Mouse (Mus musculus) embryonic facial prominence, embryonic 12.5 days (tissue): ENCODE measurements around the gene Mgmt. TPM values are rescaled to one million over a fixed set of nuclear protein-coding genes. Genes with fewer than 3 reads are reported as not detected.

Source experiments
- ATAC-seq: fragments of 200-750 bp; cut with Nextera tagmentation; 2 replicates; pipeline ENCODE4 v1.8.0; 2017; ENCODE audit not compliant: insufficient number of reproducible peaks, insufficient read depth, low FRiP score, low TSS enrichment
- H3K27ac ChIP-seq: fragments of 300-500 bp; sonication (generic); 2 replicates; pipeline ENCODE4 v1.5.1; 2016; ENCODE audit warnings: mild to moderate bottlenecking
- H3K27me3 ChIP-seq: fragments of 300-500 bp; sonication (generic); 2 replicates; pipeline ENCODE4 v1.6.1; 2016; ENCODE audit warnings: mild to moderate bottlenecking, moderate library complexity
- H3K36me3 ChIP-seq: fragments of 300-500 bp; sonication (generic); 2 replicates; pipeline ENCODE4 v1.6.1; 2016; ENCODE audit warnings: mild to moderate bottlenecking
- H3K4me1 ChIP-seq: fragments of 300-500 bp; sonication (generic); 2 replicates; pipeline ENCODE4 v1.6.1; 2016
- H3K4me2 ChIP-seq: fragments of 300-500 bp; sonication (generic); replicated peaks from 2 replicates; pipeline ENCODE4 v1.6.1; 2016; ENCODE audit warnings: mild to moderate bottlenecking, moderate library complexity
- H3K4me3 ChIP-seq: fragments of 300-500 bp; sonication (generic); 2 replicates; pipeline ENCODE4 v1.5.1; 2016; ENCODE audit warnings: mild to moderate bottlenecking
- H3K9ac ChIP-seq: fragments of 300-500 bp; sonication (generic); 2 replicates; pipeline ENCODE4 v1.6.1; 2016; ENCODE audit warnings: mild to moderate bottlenecking, moderate library complexity
- H3K9me3 ChIP-seq: fragments of 300-500 bp; sonication (generic); 2 replicates; pipeline ENCODE4 v1.6.1; 2016; ENCODE audit warnings: mild to moderate bottlenecking, moderate library complexity
- WGBS: fragments of 180-500 bp; shearing (Covaris S2); methylation state at CpG from one replicate; pipeline ENCODE4 v1.1.7; 2016; 5-methylcytosine and 5-hydroxymethylcytosine counted together
- polyA plus RNA-seq: library from polyadenylated mRNA; unstranded; fragments of >200 nt; fragmentation: Nextera tagmentation; extraction: Ambion mirVana; gene quantifications from 2 replicates; pipeline ENCODE4 v1.2.1, GENCODE M21; 2016

Gene Mgmt
- polyA plus RNA-seq, 1 experiment from 2014 or later: 6.3 TPM

DNA sequence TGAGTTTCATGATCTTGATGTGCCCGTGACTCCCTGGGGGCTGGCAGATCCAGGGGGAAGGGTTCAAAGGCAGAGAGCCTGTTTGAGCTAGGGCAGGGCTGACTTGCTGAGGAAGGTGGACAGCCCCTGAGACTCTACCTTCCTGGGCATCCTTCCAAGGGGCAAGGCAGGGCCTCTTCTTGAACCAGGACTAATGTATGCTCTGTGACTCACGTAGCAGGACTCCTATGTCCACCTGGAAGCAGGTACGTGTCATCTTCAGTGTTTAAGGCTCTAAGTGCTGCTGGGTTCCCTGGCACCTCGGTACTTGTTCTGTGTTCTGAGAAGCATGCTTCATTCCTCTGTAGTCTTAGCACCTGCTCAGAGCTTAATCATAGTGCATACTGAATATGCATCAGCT, 143.1 kb downstream of the Mgmt start:
- no peak for ATAC-seq
- WGBS: 77% methylated on average over 4 of the region's 4 CpGs

DNA sequence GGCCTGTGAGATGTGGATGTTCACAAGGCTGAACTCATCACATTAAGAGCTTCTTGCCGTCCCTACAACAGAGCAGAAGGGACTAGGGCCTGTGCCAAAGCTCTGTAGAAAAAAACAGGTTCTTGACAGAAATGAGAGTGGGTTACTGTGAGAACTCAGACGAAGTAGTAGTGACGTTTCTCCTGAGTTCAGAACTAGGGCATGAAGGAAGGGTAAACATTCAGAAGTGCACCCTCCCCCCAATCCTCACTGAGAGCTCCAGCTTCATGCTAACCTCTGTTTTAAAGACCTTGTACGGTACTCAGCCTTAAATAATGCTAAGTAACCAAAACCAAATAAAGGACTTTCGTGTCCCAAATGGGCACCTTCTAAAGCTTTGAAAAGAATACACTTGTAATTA, 143.5 kb downstream of the Mgmt start:
- Histone ChIP-seq H3K4me3 (no peak overlapping the region), H3K4me1 (peaks cover 15% of the 10 kb centered on the region; the same call in 1 of the 2 replicates), H3K27me3 (no peaks in the 10 kb centered on the region), H3K4me2 (no peak overlapping the region), H3K36me3 (no peaks in the 10 kb centered on the region), H3K27ac (no peak overlapping the region), H3K9me3 (0 out of 2 replicates have a peak, but pooled peaks cover 6% of the 10 kb centered on the region), H3K9ac (no peak overlapping the region; the same call in 1 of the 2 replicates)
- WGBS: 55% methylated on average over 5 of the region's 5 CpGs
- no peak for ATAC-seq

More for the DNA sequence above, 143.1 kb downstream of the Mgmt start:
- Histone ChIP-seq H3K9me3 (0 out of 2 replicates have a peak, but pooled peaks cover 6% of the 10 kb centered on the region), H3K27ac (no peak overlapping the region), H3K4me3 (no peak overlapping the region), H3K9ac (no peak overlapping the region; the same call in 1 of the 2 replicates), H3K4me2 (no peak overlapping the region), H3K36me3 (no peaks in the 10 kb centered on the region), H3K27me3 (no peaks in the 10 kb centered on the region), H3K4me1 (peaks cover 15% of the 10 kb centered on the region; the same call in 1 of the 2 replicates)

DNA sequence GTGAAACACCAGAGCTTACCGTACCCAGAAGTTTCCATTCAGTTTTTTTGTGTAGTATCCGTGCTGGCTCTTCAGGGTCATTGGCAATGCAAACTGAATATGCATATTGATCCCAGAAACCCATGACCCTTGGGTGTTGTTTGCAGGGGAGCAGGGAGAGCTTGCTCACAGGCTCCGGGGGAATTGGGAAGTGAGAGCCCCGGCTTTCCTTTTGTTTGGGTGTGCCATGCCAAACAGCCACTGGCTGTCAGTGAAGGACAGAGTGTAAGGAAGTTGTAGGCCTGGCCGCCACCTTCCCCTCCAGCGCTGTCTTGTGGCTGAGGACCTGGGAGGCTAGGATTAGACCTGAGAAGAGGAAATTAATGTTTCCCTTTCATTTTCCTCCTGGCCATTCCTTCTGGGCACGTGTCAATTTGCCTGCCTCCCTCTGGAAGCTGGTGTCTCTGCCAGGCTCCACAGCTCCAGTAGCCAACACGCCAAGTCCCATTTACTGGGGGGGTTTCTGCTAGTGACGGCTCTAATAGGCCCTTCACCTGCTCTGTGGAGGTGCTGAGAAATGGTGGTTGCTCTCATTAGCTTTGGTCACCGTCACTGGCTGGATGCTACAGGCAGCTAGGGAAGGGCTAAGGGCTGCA, 144.0 kb downstream of the Mgmt start:
- H3K4me3 ChIP-seq: no peak overlapping the region
- ATAC-seq: no peak
- 0 out of 2 replicates have a peak, but pooled peaks cover 6% of the 10 kb centered on the region for H3K9me3 ChIP-seq
- H3K36me3 ChIP-seq: no peaks in the 10 kb centered on the region
- peaks cover 15% of the 10 kb centered on the region; the same call in 1 of the 2 replicates for H3K4me1 ChIP-seq
- H3K9ac ChIP-seq: no peak overlapping the region
- H3K27ac ChIP-seq: no peak overlapping the region
- H3K4me2 ChIP-seq: no peak overlapping the region
- no peaks in the 10 kb centered on the region for H3K27me3 ChIP-seq
- WGBS: 58% methylated on average over 10 of the region's 10 CpGs

DNA sequence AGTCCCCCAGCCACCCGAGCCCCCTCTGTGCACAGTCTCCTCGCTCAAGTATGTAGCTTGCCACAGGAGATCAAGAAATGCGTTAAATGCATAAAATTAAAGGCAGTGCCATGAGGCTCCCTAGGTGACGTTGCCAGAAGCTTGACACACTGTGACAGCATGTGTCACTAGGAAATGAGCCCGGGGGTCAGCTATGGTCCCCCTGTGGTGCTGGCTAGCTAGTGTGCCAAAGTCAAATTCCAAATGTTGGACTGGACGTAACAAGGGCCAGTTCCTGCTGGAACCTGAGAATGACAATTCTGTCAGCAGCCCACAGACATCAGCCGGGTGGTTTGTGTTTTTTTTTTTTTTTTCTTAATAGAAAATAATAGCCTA, 144.5 kb downstream of the Mgmt start:
- Histone ChIP-seq H3K27ac (no peak overlapping the region), H3K4me1 (peaks cover 15% of the 10 kb centered on the region; the same call in 1 of the 2 replicates), H3K9ac (no peak overlapping the region), H3K4me2 (no peak overlapping the region), H3K9me3 (0 out of 2 replicates have a peak, but pooled peaks cover 6% of the 10 kb centered on the region), H3K27me3 (no peaks in the 10 kb centered on the region), H3K36me3 (no peaks in the 10 kb centered on the region), H3K4me3 (no peak overlapping the region)
- ATAC-seq: no peak
- WGBS: 52% methylated on average over 7 of the region's 7 CpGs

DNA sequence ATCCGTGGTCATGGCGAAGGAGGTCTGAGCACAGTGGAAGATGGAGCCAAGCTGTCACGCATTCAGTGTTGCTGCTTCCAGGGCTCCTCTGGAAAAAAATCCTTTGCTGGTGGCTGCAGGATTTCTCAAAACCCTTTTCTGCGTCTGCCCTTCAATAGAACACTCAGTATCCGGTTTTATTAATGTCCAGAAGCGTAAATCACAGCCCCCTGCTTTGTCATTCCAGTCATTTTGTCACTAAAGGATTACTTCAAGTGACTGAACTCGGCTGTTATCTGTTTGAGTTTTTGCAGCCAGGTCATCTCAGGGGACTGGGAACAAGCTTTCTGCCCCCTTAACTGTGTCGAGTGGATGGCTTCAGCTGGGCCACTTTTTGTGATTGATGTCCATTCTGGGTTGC, 146.2 kb downstream of the Mgmt start:
- H3K9ac ChIP-seq: no peak overlapping the region
- H3K36me3 ChIP-seq: no peaks in the 10 kb centered on the region
- WGBS: 64% methylated on average over 8 of the region's 8 CpGs
- no peaks in the 10 kb centered on the region for H3K9me3 ChIP-seq
- ATAC-seq: no peak
- no peaks in the 10 kb centered on the region for H3K27me3 ChIP-seq
- H3K4me2 ChIP-seq: no peak overlapping the region
- H3K4me3 ChIP-seq: no peak overlapping the region
- peaks cover 18% of the 10 kb centered on the region; the same call in 1 of the 2 replicates for H3K4me1 ChIP-seq
- no peak overlapping the region for H3K27ac ChIP-seq

DNA sequence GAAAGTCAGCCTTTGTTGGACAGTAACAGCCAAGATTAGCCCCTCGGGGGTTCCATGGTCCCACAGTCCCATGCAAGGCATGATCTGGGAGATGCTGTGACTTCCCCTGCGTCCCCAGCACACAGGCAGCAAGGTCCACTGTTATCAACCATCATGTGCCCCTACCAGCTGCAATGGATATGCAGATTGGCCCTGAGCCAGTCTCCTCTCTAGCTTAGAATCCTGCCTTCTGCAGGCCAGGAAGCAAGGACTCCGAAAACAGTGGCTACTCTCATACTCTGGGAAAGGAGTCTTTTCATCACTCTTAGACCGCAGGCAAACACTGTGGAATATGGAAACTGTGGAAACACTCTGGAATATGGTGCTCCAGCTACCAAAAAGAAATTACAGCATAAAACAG, 152.5 kb downstream of the Mgmt start:
- 84% methylated on average over 4 of the region's 4 CpGs for WGBS
- Histone ChIP-seq H3K27me3 (no peaks in the 10 kb centered on the region), H3K4me1 (peaks cover 15% of the 10 kb centered on the region), H3K4me3 (no peak overlapping the region), H3K4me2 (no peak overlapping the region), H3K9me3 (peaks cover 3% of the 10 kb centered on the region; the same call in 1 of the 2 replicates), H3K27ac (no peak overlapping the region), H3K36me3 (no peaks in the 10 kb centered on the region), H3K9ac (no peak overlapping the region)
- ATAC-seq: no peak

DNA sequence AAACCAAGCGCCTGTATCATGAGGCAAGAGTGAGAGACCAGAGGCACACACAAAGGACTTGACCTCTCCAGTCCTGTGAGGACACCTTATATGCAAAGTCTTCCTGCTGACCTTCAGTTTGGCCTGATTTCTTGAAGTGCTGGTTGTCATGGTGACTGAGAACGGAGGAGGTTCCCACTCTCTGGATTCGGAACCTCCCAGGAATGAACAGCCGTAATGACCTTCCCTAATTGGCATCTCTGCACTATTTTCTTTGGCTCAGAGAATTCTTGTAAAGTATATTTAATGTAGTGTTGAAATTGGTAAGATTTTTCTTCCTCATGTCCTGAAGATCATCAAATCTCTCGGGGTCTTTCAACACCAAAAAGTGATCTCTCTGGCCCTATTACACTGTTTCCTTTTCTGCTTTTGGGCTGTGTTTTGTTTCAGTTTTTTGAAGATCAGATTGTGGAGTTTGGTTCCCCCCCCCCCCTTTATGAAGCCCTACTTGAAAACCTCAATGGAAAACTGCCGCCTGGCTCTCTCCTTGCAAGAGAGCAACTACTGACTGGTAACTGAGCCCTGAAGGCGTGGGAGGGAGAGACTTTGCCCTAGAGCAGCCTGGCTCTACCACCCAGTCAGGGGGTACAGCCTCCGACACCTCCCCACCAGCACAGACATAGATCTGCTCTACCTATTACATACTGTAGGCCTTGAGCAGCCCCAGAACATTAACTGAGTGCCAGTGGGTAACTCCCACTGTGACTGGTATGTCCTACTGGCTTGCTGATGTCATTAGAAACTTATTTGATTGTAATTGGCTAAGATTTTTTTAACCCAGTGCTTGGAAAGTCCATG, 153.9 kb downstream of the Mgmt start:
- Histone ChIP-seq H3K4me3 (no peak overlapping the region), H3K27me3 (no peaks in the 10 kb centered on the region), H3K4me2 (no peak overlapping the region), H3K27ac (no peak overlapping the region), H3K36me3 (no peaks in the 10 kb centered on the region), H3K9ac (no peak overlapping the region), H3K4me1 (peaks cover 15% of the 10 kb centered on the region), H3K9me3 (peaks cover 3% of the 10 kb centered on the region; the same call in 1 of the 2 replicates)
- WGBS: 47% methylated on average over 8 of the region's 8 CpGs
- no peak for ATAC-seq

DNA sequence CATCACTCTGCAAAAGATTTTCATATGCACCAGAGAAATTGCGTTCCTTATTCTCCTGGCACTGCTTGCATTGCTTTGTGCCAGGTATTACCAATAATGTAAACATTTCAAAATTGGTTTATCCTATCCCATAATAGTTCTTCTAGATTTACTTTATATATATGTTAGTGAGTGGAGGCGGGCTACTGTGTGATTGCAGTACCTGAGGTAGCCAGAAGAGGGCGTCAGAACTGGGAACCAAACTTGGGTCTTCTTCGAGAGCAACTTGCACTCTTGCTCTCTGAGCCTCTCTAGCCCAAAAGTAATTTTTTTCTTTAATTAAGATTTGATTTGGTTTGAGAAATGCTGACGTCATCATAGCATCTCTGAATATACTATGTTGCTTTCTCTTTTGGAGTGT, 159.9 kb downstream of the Mgmt start:
- no peak for ATAC-seq
- Histone ChIP-seq H3K4me1 (no peaks in the 10 kb centered on the region), H3K4me2 (no peak overlapping the region), H3K9me3 (peaks cover 3% of the 10 kb centered on the region; the same call in 1 of the 2 replicates), H3K27me3 (no peaks in the 10 kb centered on the region), H3K27ac (no peak overlapping the region), H3K36me3 (no peaks in the 10 kb centered on the region), H3K9ac (no peak overlapping the region), H3K4me3 (no peak overlapping the region)
- WGBS: 75% methylated on average over 5 of the region's 5 CpGs

DNA sequence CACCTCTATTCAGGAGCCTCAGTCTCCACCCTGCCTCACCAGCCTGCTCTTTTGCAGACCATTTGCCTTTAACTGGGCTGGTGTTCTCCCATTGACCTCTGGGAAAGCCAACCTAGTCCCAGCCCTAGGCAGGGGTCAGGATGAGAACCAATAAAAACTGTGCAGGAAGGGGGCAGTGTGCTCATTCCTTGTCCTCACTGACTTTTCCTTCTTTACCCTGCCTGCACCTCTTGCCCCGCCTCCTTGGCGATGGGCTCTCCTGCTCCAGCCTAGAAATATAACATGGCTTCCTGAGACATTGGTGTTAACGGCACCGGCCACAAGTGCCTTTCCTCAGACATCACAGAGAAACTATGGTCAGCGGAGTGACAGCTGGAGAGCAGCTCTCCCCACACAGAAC, 161.7 kb downstream of the Mgmt start:
- H3K27ac ChIP-seq: no peak overlapping the region
- H3K4me1 ChIP-seq: no peaks in the 10 kb centered on the region
- 50% methylated on average over 5 of the region's 5 CpGs for WGBS
- no peaks in the 10 kb centered on the region for H3K36me3 ChIP-seq
- H3K4me2 ChIP-seq: no peak overlapping the region
- no peak overlapping the region for H3K9ac ChIP-seq
- H3K4me3 ChIP-seq: no peak overlapping the region
- H3K27me3 ChIP-seq: no peaks in the 10 kb centered on the region
- ATAC-seq: no peak
- peaks cover 3% of the 10 kb centered on the region; the same call in 1 of the 2 replicates for H3K9me3 ChIP-seq

DNA sequence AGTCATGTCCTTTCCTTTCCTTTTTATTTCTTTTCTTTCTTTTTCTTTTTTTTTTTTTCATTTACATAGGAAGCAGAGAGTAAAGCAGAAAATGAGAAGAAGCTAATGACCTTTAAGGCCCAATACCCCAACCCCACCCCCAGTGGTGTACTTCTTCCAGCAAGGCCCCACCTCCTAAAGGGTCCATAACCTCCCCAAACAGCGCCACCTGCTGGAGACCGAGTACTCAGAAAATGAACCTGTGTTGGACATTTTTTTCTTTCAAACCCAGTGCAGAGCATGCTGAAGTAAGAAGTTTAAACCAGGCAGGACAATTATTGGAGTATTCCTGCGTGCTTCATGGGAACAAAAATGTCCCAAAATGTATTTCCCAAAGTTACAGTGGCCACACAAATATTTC, 166.1 kb downstream of the Mgmt start:
- Histone ChIP-seq H3K27ac (no peak overlapping the region), H3K27me3 (no peaks in the 10 kb centered on the region), H3K4me2 (no peak overlapping the region), H3K9ac (no peak overlapping the region), H3K36me3 (no peaks in the 10 kb centered on the region), H3K4me1 (no peaks in the 10 kb centered on the region), H3K9me3 (no peaks in the 10 kb centered on the region), H3K4me3 (no peak overlapping the region)
- 31% methylated on average over 3 of the region's 3 CpGs for WGBS
- no peak for ATAC-seq

DNA sequence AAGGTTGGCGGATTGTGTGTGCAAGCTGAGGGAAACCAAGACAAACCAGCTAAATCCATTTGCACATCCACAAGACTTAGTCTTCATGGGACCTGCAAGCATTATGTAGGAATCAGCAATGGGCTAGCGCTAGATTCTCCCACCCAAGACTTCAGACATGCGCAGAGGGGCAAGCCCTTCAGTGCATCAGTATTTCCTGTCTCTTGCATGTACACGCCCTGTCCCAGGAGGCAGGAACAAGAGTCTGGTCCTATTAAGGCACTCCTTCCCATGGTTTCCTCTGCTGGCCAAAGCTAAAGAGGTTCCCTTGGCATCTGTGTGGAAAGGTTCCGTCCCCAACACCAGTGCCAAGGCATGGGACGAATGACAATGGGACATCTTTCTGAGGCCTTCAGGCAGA, 166.7 kb downstream of the Mgmt start:
- Histone ChIP-seq H3K27ac (no peak overlapping the region), H3K27me3 (no peaks in the 10 kb centered on the region), H3K4me3 (no peak overlapping the region), H3K4me1 (no peaks in the 10 kb centered on the region), H3K36me3 (no peaks in the 10 kb centered on the region), H3K9me3 (no peaks in the 10 kb centered on the region), H3K9ac (no peak overlapping the region), H3K4me2 (no peak overlapping the region)
- 95% methylated on average over 6 of the region's 6 CpGs for WGBS
- no peak for ATAC-seq

DNA sequence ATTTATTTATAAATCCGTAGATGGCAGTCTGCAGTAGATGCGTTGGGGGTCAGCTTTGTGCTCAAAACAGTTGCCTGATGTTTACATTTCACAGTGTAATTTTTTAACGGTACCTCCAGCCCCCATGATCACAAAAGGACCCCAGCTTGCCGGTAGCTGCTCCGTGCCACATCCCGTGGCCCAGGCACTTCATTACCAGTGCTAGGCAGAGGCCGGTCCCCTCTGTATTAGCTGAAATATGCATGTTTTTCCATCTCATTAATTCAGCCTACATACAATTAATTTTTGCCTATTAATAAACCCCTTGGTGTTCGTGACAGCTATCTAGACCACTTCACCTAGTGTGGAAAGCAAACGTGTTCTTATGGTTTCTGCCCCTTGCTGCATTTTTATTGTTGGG, 169.8 kb downstream of the Mgmt start:
- no peak overlapping the region for H3K9ac ChIP-seq
- H3K4me3 ChIP-seq: no peak overlapping the region
- no peaks in the 10 kb centered on the region for H3K9me3 ChIP-seq
- H3K27ac ChIP-seq: no peak overlapping the region
- no peaks in the 10 kb centered on the region for H3K4me1 ChIP-seq
- WGBS: 77% methylated on average over 9 of the region's 9 CpGs
- no peak for ATAC-seq
- H3K27me3 ChIP-seq: no peaks in the 10 kb centered on the region
- H3K36me3 ChIP-seq: no peaks in the 10 kb centered on the region
- no peak overlapping the region for H3K4me2 ChIP-seq
